Mouse (Mus musculus) urinary bladder, postnatal 4 days (tissue): Measurements from ENCODE around the gene Med29.
A peak's percentile ranks its signal among the peaks of the same experiment; 100 is the strongest.

Source experiments
- DNase-seq, 2 experiments: peaks; one replicate each; pipeline ENCODE4 v3.0.0; 2021 to 2022; ENCODE audit warnings: low spot score in 2 of 2

Gene Med29

GRCm38 (mm10) chr7:28392429-28393271 lies at the start of gene Med29, which contains the start of gene Paf1:
Med29 (minus strand) TSS chr7:28392708.
Paf1 (plus strand) TSS chr7:28392951.
- DNase-seq: peak; percentile 95 to 96

GRCm38 (mm10) chr7:28441776-28442485 lies 49.4 kb upstream of the Med29 start:
- DNase-seq: no peak

GRCm38 (mm10) chr7:28440739-28441138 lies 48.2 kb upstream of the Med29 start:
- DNase-seq: no peak

GRCm38 (mm10) chr7:28438771-28439170 lies 46.3 kb upstream of the Med29 start:
- no peak for DNase-seq

GRCm38 (mm10) chr7:28437964-28438363 lies 45.5 kb upstream of the Med29 start:
- DNase-seq: no peak

GRCm38 (mm10) chr7:28436932-28437570 lies 44.5 kb upstream of the Med29 start, which contains the start of gene Gmfg:
Gmfg (plus strand) TSS chr7:28437447.
- peak; percentile 69 to 87 for DNase-seq

GRCm38 (mm10) chr7:28436271-28436904 lies 43.9 kb upstream of the Med29 start:
- DNase-seq: peak; percentile 100

GRCm38 (mm10) chr7:28435660-28436259 lies 43.3 kb upstream of the Med29 start:
- DNase-seq: peak in 1 of 2 experiments; percentile 39

GRCm38 (mm10) chr7:28432252-28432651 lies 39.7 kb upstream of the Med29 start:
- DNase-seq: no peak

- no peak for DNase-seq
Observed at GRCm38 (mm10) chr7:28430512-28430911, 38.0 kb upstream of the Med29 start.

- no peak for DNase-seq
Observed at GRCm38 (mm10) chr7:28427738-28428137, 35.2 kb upstream of the Med29 start.

- DNase-seq: no peak
Observed at GRCm38 (mm10) chr7:28423018-28423417, 30.5 kb upstream of the Med29 start.

GRCm38 (mm10) chr7:28419416-28419815 lies 26.9 kb upstream of the Med29 start:
- no peak for DNase-seq

- DNase-seq: peak in 1 of 2 experiments; percentile 71
Observed at GRCm38 (mm10) chr7:28418096-28418670, 25.7 kb upstream of the Med29 start.

- DNase-seq: no peak
Observed at GRCm38 (mm10) chr7:28417368-28417767, 24.9 kb upstream of the Med29 start.

- no peak for DNase-seq
Observed at GRCm38 (mm10) chr7:28412826-28413225, 20.3 kb upstream of the Med29 start.

GRCm38 (mm10) chr7:28410841-28411475 lies 18.4 kb upstream of the Med29 start:
- DNase-seq: peak in 1 of 2 experiments; percentile 76

GRCm38 (mm10) chr7:28401942-28402341 lies 9.4 kb upstream of the Med29 start:
- no peak for DNase-seq

- DNase-seq: no peak
Observed at GRCm38 (mm10) chr7:28401030-28401429, 8.5 kb upstream of the Med29 start.

- DNase-seq: no peak
Observed at GRCm38 (mm10) chr7:28398696-28399340, 6.3 kb upstream of the Med29 start.
